Comparison of ENCODE assay signal across 27 mouse cellular contexts in the genomic region with DNA sequence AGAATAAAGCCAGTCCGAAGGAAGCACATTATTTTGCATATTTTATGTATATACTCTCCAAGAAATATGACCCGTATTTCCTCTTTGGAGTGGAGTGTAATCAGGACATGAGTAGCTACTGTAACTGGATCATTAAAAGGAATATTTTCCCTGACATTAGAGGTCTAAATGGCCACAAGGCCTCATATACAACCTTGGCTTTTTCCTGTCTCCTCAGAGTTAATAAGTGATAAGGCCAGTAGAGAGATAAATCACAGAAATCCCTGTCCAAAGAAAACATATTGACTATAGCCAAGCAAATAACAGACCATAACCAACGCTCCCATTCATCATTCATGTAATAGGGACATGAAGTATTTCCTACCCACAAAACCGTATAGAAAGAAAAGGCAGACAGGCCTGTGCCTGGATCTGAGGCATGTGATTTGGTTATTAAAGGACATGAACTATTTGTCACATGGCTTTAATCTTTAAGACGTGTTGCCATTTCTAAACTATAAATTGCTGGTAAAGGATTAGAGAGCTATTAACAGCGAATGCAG.
DNase-seq lines count a peak whose midpoint lies in the region; ATAC-seq lines count a peak whose summit lies in the region.
"Had no signal": no experiment of that assay in that cellular context is flagged by ENCODE, and none has a peak within 500 bp of the region (broad histone marks: within the 10 kb centered on the region; RNA-seq: fewer than 3 reads in every experiment).

No protein-coding gene starts in this region.

- H3K27me3 ChIP-seq in heart, embryonic 10.5 days (ENCODE audit: insufficient read depth, poor library complexity, severe bottlenecking): no peaks in the 10 kb centered on the region
- no peaks in the 10 kb centered on the region for H3K27me3 ChIP-seq in kidney, embryonic 15.5 days
- H3K27me3 ChIP-seq in neural tube, embryonic 13.5 days: no peaks in the 10 kb centered on the region
- H3K27me3 ChIP-seq: embryonic facial prominence, embryonic 13.5 days; forebrain, embryonic 12.5 days; forebrain, embryonic 15.5 days; heart, embryonic 12.5 days; heart, embryonic 15.5 days; hindbrain, embryonic 15.5 days had no signal

- WGBS in heart, embryonic 10.5 days: 81% methylated on average over 6 of the region's 6 CpGs
- 54% methylated on average over 6 of the region's 6 CpGs for WGBS in kidney, embryonic 15.5 days
- 51% methylated on average over 6 of the region's 6 CpGs for WGBS in neural tube, embryonic 13.5 days

- no peak overlapping the region for H3K4me2 ChIP-seq in kidney, embryonic 15.5 days
- no peak overlapping the region for H3K4me2 ChIP-seq in neural tube, embryonic 13.5 days
- H3K4me2 ChIP-seq: embryonic facial prominence, embryonic 13.5 days; forebrain, embryonic 12.5 days; forebrain, embryonic 15.5 days; heart, embryonic 12.5 days; heart, embryonic 15.5 days; hindbrain, embryonic 15.5 days had no signal

- no peaks in the 10 kb centered on the region for H3K36me3 ChIP-seq in heart, embryonic 10.5 days
- no peaks in the 10 kb centered on the region for H3K36me3 ChIP-seq in kidney, embryonic 15.5 days
- H3K36me3 ChIP-seq in neural tube, embryonic 13.5 days: no peaks in the 10 kb centered on the region
- H3K36me3 ChIP-seq: embryonic facial prominence, embryonic 10.5 days; embryonic facial prominence, embryonic 13.5 days; forebrain, embryonic 12.5 days; forebrain, embryonic 15.5 days; heart, embryonic 12.5 days; heart, embryonic 15.5 days; hindbrain, embryonic 15.5 days had no signal

- no peaks in the 10 kb centered on the region for H3K4me1 ChIP-seq in heart, embryonic 10.5 days
- H3K4me1 ChIP-seq in kidney, embryonic 15.5 days: peaks cover 7% of the 10 kb centered on the region
- peaks cover 19% of the 10 kb centered on the region for H3K4me1 ChIP-seq in neural tube, embryonic 13.5 days (replicated peaks)
- H3K4me1 ChIP-seq: embryonic facial prominence, embryonic 10.5 days; forebrain, embryonic 12.5 days; forebrain, embryonic 15.5 days; heart, embryonic 12.5 days; heart, embryonic 15.5 days; hindbrain, embryonic 10.5 days had no signal

- no peak overlapping the region for H3K27ac ChIP-seq in heart, embryonic 10.5 days
- H3K27ac ChIP-seq in kidney, embryonic 15.5 days: 0 out of 2 replicates have a peak overlapping the region, but pooled peaks have one; percentile 18
- H3K27ac ChIP-seq in neural tube, embryonic 13.5 days (replicated peaks): peak overlapping the region; percentile 75
- H3K27ac ChIP-seq: embryonic facial prominence, embryonic 10.5 days; embryonic facial prominence, embryonic 13.5 days; forebrain, embryonic 12.5 days; forebrain, embryonic 15.5 days; heart, embryonic 15.5 days; hindbrain, embryonic 10.5 days; hindbrain, embryonic 15.5 days had no signal

- ATAC-seq in kidney, embryonic 15.5 days (replicated peaks; ENCODE audit: low FRiP score): peak; percentile 52; the same call in 1 of the 2 replicates
- ATAC-seq in neural tube, embryonic 13.5 days (ENCODE audit: low read depth): no peak
- ATAC-seq: activated CD4-positive, CD25-positive, alpha-beta regulatory T cell, adult 4 months; forebrain, embryonic 15.5 days had no signal

- no peaks in the 10 kb centered on the region for H3K9me3 ChIP-seq in heart, embryonic 10.5 days
- H3K9me3 ChIP-seq in kidney, embryonic 15.5 days (replicated peaks): no peaks in the 10 kb centered on the region
- no peaks in the 10 kb centered on the region for H3K9me3 ChIP-seq in neural tube, embryonic 13.5 days
- H3K9me3 ChIP-seq: embryonic facial prominence, embryonic 10.5 days; embryonic facial prominence, embryonic 13.5 days; forebrain, embryonic 12.5 days; forebrain, embryonic 15.5 days; heart, embryonic 12.5 days; heart, embryonic 15.5 days; hindbrain, embryonic 10.5 days; hindbrain, embryonic 15.5 days had no signal

- DNase-seq in heart, adult 11 months: peak; percentile 59
- DNase-seq in heart, embryonic 10.5 days (ENCODE audit: low spot score): no peak
- no peak for DNase-seq in kidney, postnatal 14 days
- DNase-seq in neural tube, embryonic 10.5 days (ENCODE audit: extremely low spot score, low spot score): no peak
- DNase-seq: adrenal gland, adult 8-10 months; adrenal gland, postnatal 25 days; cerebellum, adult 11-12 months; cerebellum, adult 8-10 months; cerebellum, postnatal 10 days; cerebellum, postnatal 36 days; embryo, embryonic 11 days; gastrocnemius, postnatal 10 days; gastrocnemius, postnatal 36 days; heart, postnatal 10 days; heart, postnatal 36 days had no signal

- H3K9ac ChIP-seq in kidney, embryonic 15.5 days: no peak overlapping the region
- H3K9ac ChIP-seq in neural tube, embryonic 13.5 days: no peak overlapping the region
- H3K9ac ChIP-seq: embryonic facial prominence, embryonic 13.5 days; forebrain, embryonic 12.5 days; forebrain, embryonic 15.5 days; heart, embryonic 12.5 days; heart, embryonic 15.5 days; hindbrain, embryonic 15.5 days had no signal

- no peak overlapping the region for H3K4me3 ChIP-seq in heart, embryonic 10.5 days
- H3K4me3 ChIP-seq in kidney, embryonic 15.5 days (replicated peaks): no peak overlapping the region
- no peak overlapping the region for H3K4me3 ChIP-seq in neural tube, embryonic 13.5 days
- H3K4me3 ChIP-seq: embryonic facial prominence, embryonic 10.5 days; embryonic facial prominence, embryonic 13.5 days; erythroblast, embryonic 14.5 days; forebrain, embryonic 12.5 days; forebrain, embryonic 15.5 days; heart, embryonic 12.5 days; heart, embryonic 15.5 days; hindbrain, embryonic 10.5 days; hindbrain, embryonic 15.5 days had no signal
